Mouse (Mus musculus): ENCODE results near the gene Mcm5.

Mcm5 gene

GRCm38 (mm10) chr8:75157471-75158230 is 48.3 kb downstream of the Mcm5 start:
- DNase-seq (ENCODE audit: extremely low spot score, low spot score): no peak

DNA sequence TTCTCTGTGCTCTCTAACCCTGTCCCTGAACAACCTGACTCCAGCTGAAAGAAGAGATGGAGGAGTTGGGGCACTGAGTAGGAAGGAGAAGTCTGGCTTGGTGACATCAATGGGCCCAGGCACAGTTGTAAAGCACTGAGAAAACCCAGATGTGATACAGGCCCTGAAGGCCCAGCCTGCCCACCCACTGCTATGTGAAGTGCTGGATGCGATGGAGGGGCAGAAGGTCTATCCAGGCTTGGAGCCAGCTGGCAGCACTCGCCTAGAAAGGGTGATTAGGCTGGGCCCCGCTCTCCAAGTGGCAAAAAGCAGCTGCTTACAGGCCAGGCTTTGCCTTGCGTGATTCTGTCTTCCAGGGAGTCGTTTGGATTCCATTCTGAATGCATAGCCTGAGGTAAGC is 60.0 kb downstream of the Mcm5 start:
- DNase-seq (ENCODE audit: extremely low spot score, low spot score): no peak

DNA sequence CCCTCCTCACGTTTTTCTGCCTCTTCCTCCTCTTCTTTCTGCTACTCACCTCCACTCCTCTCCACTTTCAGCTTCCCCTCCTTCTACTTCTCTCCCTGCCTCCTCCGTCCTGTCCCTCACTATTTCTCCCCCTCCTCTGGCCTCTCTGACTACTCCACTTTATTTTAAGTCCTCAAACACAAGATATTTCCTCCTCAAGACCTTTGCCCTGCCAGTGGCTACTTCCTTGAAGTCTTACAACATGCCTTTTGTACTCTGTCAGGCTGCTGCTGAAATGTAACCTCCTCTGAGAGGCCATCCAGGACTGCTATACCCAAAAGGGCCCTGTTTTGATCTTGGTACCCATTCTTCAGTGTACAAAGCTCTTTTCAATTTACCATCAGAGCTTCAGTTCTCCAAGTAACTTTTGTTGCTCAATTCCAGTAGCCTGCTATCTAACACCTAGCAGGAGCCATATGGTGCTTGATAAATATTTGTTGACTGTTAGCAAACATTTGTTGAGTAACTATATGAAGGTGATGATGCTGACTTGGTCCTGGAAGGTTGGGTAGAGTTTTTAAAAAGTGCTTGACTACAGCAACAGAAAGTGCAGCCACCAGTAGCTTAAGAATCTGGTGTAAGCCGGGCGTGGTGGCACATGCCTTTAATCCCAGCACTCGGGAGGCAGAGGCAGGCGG is 62.8 kb downstream of the Mcm5 start:
- no peak for DNase-seq (ENCODE audit: extremely low spot score, low spot score)
